Mouse (Mus musculus) Patski (cell line): ENCODE results near the gene Tmem131l. TPM values are rescaled to one million over a fixed set of nuclear protein-coding genes. Genes with fewer than 3 reads are reported as not detected.

ENCODE experiments used
- ATAC-seq: fragments of 100-300 bp; one replicate; pipeline ENCODE4 v1.8.0; 2021
- CTCF ChIA-PET: fragments of 350-600 bp; sonication (Branson Sonifier 250); formaldehyde crosslinking; loops from one replicate; lab custom pipeline; 2022; ENCODE audit warnings: inconsistent platforms; lab: Charles Lee
- POLR2A ChIA-PET: fragments of 350-600 bp; sonication (Branson Sonifier 250); formaldehyde crosslinking; loops from one replicate; lab custom pipeline; 2022; ENCODE audit warnings: antibody characterized with exemption, inconsistent platforms; lab: Charles Lee
- DNase-seq: peaks from one replicate; pipeline ENCODE4 v3.0.0-alpha.2; 2011; ENCODE audit warnings: low read depth, low spot score
- H3K27me3 ChIP-seq: fragments of 371-371 bp; one replicate; pipeline ENCODE4 v1.5.1; 2021
- CTCF ChIP-seq: fragments of 100-300 bp; IDR thresholded peaks from one replicate; pipeline ENCODE4 v1.5.1; 2021
- in situ Hi-C: fragments of 300-500 bp; cut with MboI; formaldehyde crosslinking; loops from 3 replicates; pipeline ENCODE4 v1.11.1; 2018; ENCODE audit warnings: low pct_unique_long_range_greater_than_20kb, mixed read lengths
- polyA plus RNA-seq: library from polyadenylated mRNA; unstranded; gene quantifications from one replicate; pipeline ENCODE4 v1.2.3, GENCODE M21; 2021

Tmem131l gene
- polyA plus RNA-seq, 1 experiment from 2014 or later: 24.9 TPM

DNA sequence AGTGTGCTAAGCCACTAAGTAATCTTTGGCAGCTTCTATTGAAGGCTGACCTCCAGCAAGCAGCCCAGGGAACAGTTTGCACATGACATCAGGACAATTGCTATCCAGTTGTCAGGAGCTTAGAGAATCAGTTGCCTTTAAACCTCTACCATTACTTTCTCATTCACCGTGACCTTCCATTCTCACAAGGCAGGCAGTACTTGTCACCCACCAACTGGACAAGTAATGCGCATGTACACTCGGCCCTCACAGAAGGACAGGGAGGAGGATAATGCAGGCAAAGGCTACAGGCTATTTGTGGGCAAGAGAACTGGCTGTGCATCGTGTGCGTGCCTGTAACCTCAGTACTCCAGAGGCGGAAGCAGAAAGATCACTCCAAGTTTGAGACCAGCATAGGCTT lies 43.9 kb downstream of the Tmem131l start:
- CTCF ChIA-PET: no interaction called here
- no peaks in the 10 kb centered on the region for H3K27me3 ChIP-seq
- in situ Hi-C loops: no loop called here
- POLR2A ChIA-PET: no interaction called here
- ATAC-seq (no peak), DNase-seq (no peak)
- no peak for TF ChIP-seq CTCF

DNA sequence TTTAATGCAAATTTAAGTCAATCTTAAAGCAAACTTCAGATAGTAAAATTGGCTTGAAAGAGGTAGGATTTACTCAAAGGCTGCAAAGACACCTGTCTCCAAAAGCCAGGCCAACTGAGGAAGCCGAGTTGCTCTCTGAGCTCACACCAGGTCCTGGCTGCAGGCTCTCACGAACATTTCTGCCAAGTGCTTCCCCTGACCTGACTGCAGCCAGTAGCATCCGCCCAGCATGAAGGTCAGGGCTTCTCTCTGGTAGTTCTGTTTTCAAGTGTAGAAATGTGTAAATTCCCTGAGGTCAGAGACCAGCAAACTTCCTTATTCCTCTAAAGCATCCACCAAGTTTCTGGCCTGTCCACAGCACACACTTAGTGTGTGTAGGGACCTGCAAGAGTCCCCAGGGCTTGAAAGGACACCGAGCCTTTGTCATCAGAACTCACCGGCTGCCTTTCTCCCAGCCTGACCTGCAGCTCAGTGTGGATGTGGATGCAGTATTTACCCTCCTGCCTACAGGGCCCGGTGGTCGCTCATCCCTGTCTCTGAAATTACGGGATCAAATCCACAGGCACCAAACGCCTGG lies 44.6 kb downstream of the Tmem131l start:
- TF ChIP-seq CTCF: no peak
- ChIA-PET CTCF (interaction anchor here (1.2 to 1.6 kb wide), 2 partner anchors 9 to 139 kb away, joined by 3 read pairs; no protein-coding TSS in a partner anchor), POLR2A (no interaction called here)
- H3K27me3 ChIP-seq: no peaks in the 10 kb centered on the region
- in situ Hi-C loops: no loop called here
- DNase-seq: no peak
- no peak for ATAC-seq

GRCm38 (mm10) chr3:83994217-83994839 lies 45.6 kb downstream of the Tmem131l start:
- no peak for DNase-seq
- H3K27me3 ChIP-seq: no peaks in the 10 kb centered on the region
- TF ChIP-seq CTCF: no peak
- ATAC-seq: no peak
- ChIA-PET CTCF (interaction anchor here (0.8 to 2.3 kb wide), 5 partner anchors 7 to 318 kb away, joined by 3 to 11 read pairs (median 3); no protein-coding TSS in a partner anchor), POLR2A (no interaction called here)
- in situ Hi-C loops: no loop called here

- DNase-seq (peak; percentile 77), ATAC-seq (peak; percentile 72)
- in situ Hi-C loops: no loop called here
- no peaks in the 10 kb centered on the region for H3K27me3 ChIP-seq
- no peak for TF ChIP-seq CTCF
- CTCF ChIA-PET: interaction anchor here (0.8 to 2.5 kb wide), 6 partner anchors 9 to 319 kb away, joined by 3 to 11 read pairs (median 4); no protein-coding TSS in a partner anchor
- POLR2A ChIA-PET: no interaction called here
Measured at GRCm38 (mm10) chr3:83993089-83993516, 46.9 kb downstream of the Tmem131l start.

DNA sequence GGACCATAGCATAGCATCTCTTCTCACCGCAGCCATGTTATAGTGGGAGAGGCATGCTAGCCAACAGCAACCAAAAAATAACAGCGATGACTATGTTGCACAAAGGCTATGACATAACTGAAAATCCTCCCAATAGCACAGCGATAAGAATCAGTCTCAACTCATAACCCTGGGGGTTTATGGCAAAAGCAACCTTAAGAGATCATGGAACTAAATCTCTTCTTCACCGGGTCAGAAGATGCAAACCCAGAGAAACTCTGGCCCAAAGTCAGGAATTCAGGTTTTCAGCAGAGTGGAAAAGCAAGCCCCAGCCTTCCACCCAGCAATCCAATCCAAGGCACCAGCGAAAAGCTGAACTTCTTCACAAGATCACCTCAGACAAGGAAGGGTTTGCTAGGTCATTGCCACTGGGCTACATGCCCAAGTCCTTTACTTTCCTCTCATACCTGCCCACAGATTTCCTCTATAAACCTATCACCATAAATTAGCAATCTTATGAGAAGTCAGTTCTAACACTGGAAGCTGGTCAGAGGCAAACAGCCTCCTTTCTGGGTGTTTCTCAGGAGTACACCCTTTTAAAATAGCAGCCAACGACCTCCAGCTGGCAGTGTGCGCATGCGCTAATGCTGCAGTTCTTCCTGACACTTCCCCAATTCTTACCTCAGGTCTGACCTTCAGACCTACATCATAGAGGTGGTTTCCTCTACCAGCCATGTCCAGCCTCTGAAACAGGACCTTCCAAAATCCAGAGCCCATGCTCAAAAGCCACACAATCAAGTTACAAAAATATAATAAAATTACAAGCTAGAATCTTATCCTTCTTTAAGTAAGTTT lies 48.1 kb downstream of the Tmem131l start:
- ChIA-PET POLR2A (no interaction called here), CTCF (interaction anchor here (1.1 to 2.5 kb wide), 4 partner anchors 10 to 18 kb away, joined by 3 to 11 read pairs (median 6); no protein-coding TSS in a partner anchor)
- H3K27me3 ChIP-seq: no peaks in the 10 kb centered on the region
- ATAC-seq (no peak), DNase-seq (no peak)
- no peak for TF ChIP-seq CTCF
- in situ Hi-C loops: no loop called here

GRCm38 (mm10) chr3:83988214-83988613 lies 51.8 kb downstream of the Tmem131l start:
- ChIA-PET POLR2A (no interaction called here), CTCF (interaction anchor here (1.0 kb wide), 2 partner anchors 15 to 315 kb away, joined by 3 read pairs; no protein-coding TSS in a partner anchor)
- ATAC-seq (no peak), DNase-seq (no peak)
- in situ Hi-C loops: no loop called here
- TF ChIP-seq CTCF: no peak
- no peaks in the 10 kb centered on the region for H3K27me3 ChIP-seq

GRCm38 (mm10) chr3:83987533-83988112 lies 52.4 kb downstream of the Tmem131l start:
- in situ Hi-C loops: no loop called here
- ATAC-seq: no peak
- CTCF ChIA-PET: interaction anchor here (0.9 to 1.0 kb wide), 2 partner anchors 12 to 15 kb away, joined by 3 read pairs; no protein-coding TSS in a partner anchor
- DNase-seq: no peak
- no peaks in the 10 kb centered on the region for H3K27me3 ChIP-seq
- no peak for TF ChIP-seq CTCF
- POLR2A ChIA-PET: interaction anchor here (0.6 kb wide), 1 partner anchor 17 kb away, joined by 3 read pairs; no protein-coding TSS in a partner anchor

DNA sequence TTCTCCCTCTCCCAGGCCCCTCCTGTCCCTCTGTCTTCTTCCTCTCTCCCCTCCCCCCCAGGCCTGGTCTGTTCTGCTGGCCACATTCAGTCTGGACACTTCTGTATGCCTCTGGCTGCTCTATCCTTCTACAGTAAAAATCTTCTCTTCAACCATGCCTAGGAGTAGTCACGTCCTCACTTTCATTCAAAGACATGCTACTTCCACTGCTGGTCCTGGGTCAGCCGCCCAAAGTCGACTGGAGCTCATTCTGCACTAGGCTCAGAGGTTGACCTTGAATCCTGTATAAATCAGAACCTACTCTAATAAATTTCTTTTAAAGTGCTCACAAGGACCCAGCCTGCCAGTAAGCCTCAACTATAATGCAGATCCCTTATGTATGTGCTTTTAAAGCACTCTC lies 53.2 kb downstream of the Tmem131l start:
- H3K27me3 ChIP-seq: no peaks in the 10 kb centered on the region
- POLR2A ChIA-PET: no interaction called here
- CTCF ChIA-PET: interaction anchor here (0.8 to 1.4 kb wide), 5 partner anchors 8 to 65 kb away, joined by 3 read pairs; no protein-coding TSS in a partner anchor
- ATAC-seq (no peak), DNase-seq (no peak)
- in situ Hi-C loops: no loop called here
- TF ChIP-seq CTCF: no peak

GRCm38 (mm10) chr3:83985426-83985825 lies 54.5 kb downstream of the Tmem131l start:
- ChIA-PET POLR2A (no interaction called here), CTCF (interaction anchor here (1.0 to 3.1 kb wide), 7 partner anchors 10 to 138 kb away, joined by 3 to 11 read pairs (median 3); no protein-coding TSS in a partner anchor)
- H3K27me3 ChIP-seq: no peaks in the 10 kb centered on the region
- DNase-seq: no peak
- no peak for TF ChIP-seq CTCF
- no peak for ATAC-seq
- in situ Hi-C loops: no loop called here

DNA sequence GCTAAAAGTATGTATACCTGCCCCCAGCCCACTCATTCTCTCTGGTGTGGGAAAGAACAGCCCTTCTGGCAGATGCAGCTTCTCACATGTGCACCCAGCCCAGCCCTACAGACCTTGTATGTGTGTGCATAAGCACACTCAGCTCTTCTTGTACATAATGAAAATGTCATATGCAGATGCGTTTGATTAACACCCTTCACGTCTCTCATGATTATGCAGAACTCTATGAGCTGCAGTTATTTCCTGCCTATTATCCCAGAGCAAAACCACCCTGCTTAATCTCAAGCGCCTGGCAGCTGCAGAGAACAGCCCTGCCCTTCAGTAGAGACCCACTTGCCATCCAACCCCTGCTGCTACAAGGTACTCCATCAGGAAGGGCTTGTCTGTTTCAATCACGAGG lies 55.6 kb downstream of the Tmem131l start:
- TF ChIP-seq CTCF: no peak
- POLR2A ChIA-PET: interaction anchor here (1.0 kb wide), 1 partner anchor 9 kb away, joined by 3 read pairs; no protein-coding TSS in a partner anchor
- DNase-seq (no peak), ATAC-seq (no peak)
- no peaks in the 10 kb centered on the region for H3K27me3 ChIP-seq
- CTCF ChIA-PET: interaction anchor here (1.2 to 3.1 kb wide), 5 partner anchors 9 to 140 kb away, joined by 3 to 11 read pairs (median 3); no protein-coding TSS in a partner anchor
- in situ Hi-C loops: no loop called here
